Mouse (Mus musculus) embryo, embryonic 11 days (tissue): ENCODE results near the gene Rasa3.

Experiments used
- DNase-seq: peaks from one replicate; pipeline ENCODE4 v3.0.0-alpha.2; 2015

The Rasa3 gene

DNA sequence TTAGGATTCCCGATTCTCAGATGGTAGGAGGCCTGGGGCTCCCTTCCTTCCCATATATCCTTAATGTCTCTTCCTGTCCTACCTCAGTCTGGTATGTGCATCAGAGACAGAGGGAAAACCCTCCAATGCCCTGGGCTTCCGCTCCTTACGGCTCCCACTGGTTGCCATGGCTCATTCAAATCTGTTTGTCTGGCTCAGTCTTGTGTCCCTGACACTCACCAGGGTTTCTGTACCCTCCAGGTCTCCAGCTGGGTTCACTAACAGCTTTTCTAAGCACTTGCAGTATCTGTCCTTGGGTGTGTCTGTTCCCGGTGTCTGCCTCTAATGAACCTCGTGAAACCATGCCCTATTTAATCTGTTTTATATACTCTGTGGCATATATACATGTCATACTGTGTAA is 135.9 kb downstream of the Rasa3 start:
- DNase-seq = no peak

DNA sequence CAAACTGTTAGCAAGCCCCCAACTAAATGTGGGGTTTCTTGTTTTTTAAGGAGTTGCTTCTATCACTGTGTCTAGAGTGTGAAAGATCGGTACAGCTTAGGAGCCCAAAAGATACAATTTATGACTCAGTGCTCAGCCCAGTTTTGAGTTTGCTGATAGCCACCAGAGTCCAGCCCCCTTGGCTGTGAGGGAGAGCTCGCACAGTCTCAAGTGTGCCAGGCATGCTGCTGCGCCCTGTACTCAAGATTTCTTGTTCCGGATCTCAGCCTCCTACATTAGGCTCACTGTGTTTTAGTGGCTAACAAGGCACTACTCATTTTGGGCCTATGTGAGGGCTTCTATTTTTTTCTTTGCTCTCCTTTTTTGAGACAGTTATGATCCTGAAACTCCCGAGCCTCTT is 137.3 kb downstream of the Rasa3 start:
- no peak for DNase-seq

DNA sequence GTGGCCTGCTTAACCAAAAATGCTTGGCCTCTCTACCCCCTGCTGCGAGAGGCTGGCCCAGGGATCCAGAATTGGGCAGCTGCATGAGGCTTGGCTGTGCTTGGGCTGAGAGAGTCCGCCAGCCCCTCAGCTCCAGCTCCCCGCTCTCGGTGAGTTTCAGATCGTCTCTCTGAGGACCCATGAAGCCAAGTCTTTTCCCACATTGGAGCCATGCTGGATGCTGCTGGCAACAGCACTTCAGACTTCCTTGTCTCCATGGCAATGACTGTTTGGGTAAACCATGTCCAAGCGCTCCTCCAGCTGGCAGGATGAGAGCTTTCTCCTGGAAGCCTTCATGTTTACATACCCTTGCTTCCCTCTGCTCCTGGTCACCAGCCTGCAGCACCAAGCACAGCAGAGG is 138.6 kb downstream of the Rasa3 start:
- DNase-seq = no peak

DNA sequence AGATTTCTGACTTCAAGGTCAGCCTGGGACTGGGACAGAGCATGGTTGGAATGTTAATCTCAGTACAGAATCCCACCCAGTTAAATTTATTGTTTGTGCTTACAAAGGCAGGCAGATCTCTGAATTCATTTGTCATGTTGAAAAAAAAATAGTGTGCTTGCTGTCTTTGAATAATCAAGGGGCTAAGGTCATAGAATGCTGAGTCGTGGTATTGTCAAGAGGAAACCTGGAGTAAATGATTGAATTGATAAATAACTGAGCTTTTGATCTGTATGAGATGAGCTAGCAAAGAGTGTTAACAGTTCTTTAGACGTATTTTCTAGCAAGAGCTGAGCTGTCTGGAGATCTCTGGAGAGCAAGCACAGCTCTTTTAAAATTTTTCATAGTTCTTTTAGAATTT is 140.3 kb downstream of the Rasa3 start:
- DNase-seq = no peak

DNA sequence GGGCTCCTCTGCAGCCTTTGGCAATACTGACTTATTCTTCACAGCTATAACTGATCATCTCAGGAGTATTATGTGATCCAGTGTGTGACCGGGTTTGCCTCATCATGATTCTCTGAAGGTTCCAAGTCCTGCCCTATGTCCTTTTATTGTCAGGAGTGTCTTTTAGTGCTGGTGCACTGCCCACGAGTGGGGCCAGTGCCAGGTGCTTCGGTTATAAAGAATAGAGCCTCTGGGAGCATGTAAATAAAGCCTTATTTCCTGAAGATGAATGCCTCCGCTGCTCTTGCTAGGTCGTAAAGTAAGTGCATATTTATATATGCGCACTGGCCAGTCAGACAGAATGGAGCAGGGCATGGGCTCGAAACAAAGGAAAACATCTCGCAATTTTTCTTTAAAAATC is 144.3 kb downstream of the Rasa3 start:
- no peak for DNase-seq

DNA sequence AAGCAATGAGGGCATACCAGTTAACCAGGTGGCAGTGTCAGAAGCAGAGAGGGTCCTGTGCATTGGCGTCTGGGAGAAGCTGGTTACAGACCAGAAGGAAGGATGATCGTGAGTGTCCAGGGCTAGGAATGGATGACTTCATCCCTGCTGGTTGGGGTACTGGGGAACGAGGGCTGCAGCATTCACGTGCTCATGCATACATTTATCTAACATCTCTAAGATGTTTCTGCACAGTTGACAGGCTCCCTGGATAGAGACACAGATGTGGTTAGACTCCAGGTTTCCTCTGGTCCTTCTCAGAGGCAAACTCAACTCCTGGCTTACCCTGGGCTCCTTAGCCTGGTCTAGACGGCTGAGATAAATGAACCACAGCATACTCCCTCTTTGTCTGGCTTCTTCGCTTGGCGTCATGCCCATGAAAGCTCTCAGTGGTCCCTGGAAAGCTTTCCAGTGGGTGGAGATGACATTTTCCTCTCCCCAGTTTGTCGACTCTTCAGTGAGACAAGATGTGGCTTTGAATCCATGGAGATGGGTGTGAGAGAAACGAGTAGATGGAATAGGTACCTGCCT is 145.7 kb downstream of the Rasa3 start:
- DNase-seq = no peak

DNA sequence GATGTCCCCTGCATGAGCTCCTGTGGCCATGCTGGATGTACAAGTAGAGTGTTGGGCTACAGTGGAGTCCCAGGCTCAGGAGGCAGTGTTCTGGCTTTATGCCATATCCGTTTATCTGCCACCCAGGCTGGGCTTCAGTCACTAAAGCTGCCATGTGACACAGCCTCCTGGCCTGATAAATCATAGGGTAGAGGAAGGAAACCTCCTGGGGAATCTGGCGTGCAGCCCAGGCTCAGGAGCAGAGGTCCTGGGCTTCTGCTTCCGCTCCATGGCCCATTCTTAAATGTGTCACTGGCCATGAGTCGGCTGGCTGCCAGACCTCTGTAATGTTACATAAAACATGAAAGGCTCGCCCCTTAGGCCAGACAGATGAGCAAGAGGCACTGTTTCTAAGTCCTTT is 146.5 kb downstream of the Rasa3 start:
- DNase-seq = peak; percentile 13

DNA sequence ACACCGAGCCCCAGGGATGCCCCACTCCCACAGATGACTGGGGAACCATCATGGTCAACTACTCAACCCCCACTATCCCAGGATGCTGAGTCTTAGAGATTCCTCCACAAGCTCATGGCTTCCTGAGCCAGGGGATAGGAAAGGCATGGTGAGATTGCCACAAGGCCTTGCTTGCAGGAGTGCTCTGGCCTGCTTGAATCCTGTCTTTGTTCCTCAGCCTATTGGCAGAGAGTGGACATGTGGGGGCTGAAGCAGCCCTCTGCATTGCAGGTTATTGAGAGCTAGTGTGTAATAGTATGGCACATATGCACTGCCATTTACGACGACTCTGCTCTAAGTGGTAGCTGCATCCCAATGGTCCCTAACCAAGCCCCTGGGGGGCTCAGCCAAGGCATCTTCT is 147.0 kb downstream of the Rasa3 start:
- DNase-seq = no peak

DNA sequence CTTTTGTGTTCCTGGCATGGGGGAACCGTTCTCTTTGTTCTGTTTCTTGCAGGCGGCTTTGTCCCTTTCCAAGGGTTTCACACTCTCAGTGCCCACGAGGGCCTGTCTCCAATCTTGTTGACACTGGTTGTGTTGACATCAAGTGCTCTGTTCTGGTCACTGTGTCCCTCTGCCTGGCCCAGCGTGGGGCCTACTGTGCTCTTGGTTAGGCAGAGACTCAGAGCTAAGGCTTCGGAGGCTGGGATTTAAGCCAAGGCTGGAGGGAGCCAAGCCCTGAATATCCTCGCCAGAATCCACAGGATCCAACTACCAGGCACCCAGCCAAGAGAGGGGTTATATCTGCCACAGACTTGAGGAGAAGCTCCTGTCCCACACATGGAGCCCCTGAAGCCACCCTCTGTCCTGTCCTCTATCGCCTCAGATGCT is 147.5 kb downstream of the Rasa3 start:
- DNase-seq = no peak

DNA sequence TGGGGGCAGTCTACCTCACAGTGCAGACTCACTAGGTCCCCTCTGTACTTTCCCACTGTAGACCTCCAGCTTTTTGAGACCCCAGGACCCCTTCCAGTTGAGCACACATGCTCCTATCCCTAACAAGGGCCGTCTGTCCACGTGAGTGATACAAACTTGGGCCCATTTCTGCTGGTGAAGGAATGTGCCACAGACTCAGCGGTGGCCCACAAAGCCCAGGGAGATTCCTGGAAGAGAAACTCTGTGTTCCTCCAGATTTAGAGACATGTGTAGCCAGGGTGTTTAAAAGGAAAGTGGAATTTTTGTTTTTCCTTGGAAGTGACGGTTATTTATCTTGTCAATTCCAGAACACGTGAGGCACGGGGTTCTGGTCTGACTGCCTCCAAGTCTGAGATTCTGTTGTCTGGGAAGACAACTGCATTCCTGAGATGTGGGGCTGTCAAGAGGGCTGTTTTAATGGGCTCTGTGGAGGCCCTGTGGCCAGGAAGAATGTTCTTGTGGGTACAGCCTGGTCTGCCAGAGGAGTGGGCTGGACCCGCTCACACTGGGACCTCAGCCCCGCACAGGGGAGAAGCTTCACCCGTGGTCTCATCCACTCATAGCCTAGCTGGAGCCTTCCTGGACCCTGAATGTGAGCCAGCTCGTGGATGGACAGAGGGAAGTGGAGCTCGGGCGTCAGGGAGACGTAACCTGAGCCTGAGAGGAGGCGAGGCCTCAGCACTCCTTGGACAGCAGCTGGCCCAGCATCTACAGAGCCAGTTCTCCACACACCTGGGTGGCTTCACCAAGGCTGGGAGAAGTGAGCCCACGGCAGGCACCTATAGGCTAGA is 148.2 kb downstream of the Rasa3 start:
- no peak for DNase-seq

DNA sequence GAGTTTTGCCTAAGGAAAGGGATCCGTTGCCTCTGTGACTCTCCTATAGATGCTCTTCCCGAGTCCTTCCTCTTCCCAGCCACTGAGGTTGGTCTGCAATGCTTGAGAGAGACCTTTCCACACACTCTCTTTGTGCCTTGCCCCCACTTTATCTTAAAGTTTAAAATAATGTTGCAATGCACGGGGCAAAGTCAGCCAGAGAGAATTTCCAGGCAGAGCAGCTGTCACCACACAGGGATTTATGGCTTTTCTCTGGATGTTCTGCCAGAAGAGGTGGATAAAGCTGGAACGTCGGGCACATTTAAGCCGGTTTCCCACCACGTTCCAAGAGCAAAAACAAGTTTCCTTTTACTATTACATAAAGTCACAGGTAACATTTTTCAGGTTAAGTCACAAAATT is 156.0 kb downstream of the Rasa3 start:
- DNase-seq = no peak

DNA sequence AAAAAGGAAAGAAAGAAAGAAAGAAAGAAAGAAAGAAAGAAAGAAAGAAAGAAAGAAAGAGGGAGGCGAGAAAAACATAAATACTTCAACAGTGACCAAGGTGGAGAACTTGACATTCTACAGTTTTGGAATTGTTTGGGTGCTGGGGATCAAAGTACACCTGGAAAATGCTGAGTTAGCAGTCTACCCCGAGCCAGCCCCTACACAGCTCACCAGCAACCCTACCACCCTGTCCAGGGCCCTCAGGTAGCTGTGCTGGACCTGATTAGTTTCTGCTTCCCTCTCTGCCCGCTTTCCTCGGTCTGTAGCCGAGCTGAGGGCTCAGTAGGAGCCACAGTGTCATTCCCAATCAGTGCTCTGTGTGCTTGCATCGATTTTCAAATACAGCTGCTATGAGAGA is 157.1 kb downstream of the Rasa3 start:
- no peak for DNase-seq

DNA sequence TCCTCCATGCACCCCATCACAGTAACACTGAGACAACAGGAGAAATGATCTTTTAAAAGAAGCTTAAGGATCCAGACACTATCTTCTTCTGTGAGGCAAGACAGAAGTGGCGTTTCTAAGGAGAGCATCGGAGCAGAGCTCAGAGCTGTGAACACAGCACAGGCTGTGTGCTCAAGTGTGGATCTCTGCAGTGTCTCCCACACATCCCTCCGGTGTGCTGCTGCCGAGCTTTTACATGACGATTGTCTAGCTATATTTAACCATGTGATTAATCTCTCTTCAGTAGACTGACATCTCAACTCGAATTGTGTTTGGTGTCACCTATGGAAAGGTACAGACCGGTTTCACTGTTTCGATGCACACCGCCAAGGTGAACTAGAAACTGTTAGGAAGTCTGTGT is 157.9 kb downstream of the Rasa3 start:
- DNase-seq = no peak

DNA sequence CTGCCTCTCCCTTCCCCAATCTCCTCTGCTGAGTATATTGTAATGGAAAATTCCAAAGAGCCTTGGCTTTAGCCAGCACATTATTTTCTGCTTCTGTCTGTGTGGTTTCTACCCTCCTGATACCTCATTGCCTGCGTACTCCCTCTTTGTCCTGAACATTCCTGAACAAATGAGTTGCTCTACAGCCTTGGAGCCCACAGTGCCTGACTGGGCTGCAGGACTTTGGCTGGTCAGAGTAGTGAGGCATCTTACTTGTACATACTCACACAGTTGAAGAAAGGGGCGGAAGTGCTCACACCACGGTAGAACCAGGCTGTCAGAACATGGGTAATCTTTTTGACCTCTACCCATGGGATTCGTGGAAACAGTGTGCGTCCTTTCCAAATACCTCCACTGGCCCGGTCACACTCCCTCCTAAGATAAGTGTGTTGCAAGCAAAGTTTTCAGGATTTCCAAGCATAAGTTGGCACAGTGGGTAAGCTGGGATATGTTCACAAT is 160.1 kb downstream of the Rasa3 start:
- DNase-seq = no peak
